Mouse (Mus musculus) ovary, postnatal 36 days (tissue): Measurements from ENCODE around the gene Limch1.

Source experiments
- DNase-seq: peaks from one replicate; pipeline ENCODE4 v3.0.0; 2022; ENCODE audit warnings: low spot score, mixed read lengths

The Limch1 gene

DNA sequence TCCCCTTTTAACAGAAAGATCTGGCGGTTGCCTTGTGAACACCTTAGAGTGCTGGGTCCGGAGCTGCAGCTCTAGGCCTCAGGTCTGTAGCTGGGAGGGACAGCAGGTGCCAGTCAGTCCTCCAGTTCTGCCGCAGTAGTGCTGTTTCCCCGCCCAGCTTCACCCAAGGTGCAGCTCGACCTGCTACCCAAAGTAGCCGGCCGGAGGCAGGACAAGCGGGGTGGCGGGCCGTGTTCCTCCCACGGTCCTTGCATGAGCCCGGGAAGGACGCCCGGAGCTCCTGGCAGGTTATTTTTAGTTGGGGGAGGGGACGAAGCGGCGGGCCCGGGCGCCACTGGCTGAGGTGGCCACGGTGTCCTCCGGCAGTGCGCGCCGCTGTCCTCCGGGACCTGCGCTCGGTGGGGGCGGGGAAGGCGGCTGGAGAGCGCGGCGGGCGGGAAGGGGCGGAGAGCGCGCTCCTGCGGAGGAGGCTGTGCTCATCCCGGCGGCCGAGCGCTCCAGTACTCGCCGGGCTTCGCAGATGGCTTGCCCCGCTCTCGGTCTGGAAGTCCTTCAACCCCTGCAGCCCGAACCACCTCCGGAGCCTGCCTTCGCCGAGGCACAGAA, at the start of gene Limch1:
Limch1 (plus strand) TSS at position 438 of the 606 bp plus-strand sequence.
- DNase-seq = peak; percentile 77

DNA sequence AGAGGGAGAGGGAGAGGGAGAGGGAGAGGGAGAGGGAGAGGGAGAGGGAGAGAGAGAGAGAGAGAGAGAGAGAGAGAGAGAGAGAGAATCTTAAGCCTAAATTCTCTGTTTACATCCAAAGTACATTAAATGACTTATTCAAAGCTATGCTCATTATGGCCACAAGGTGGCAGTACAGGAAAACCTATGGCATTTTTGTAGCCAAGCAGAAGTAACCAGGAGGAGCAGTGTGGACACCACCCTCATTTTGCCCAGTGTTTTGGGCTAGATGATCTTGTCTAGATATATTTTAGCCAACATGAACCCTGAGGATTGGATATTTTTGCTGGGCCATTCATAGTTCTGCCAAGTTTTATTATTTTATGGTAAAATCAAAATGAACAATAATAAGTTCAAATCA, 48.5 kb upstream of the Limch1 start:
- DNase-seq = no peak

DNA sequence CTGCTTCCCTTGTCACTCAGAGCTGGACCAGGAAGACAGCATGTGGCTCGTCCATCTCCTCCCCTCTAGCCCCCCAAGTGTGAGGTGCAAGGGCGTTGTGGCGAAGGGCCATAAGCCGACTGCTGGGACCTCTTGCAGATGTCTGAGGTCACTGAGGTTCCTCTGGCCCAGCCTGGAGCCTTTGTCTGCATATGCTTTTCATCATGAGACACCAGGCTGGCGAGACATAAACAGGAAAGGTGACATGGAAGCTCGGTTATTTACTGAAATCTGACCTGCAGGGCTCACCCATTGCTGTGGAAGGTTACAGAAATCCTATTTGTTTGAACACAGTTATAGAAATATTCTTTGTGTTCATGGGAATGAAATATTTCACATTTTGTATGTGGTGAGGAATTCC, 45.7 kb upstream of the Limch1 start:
- no peak for DNase-seq

DNA sequence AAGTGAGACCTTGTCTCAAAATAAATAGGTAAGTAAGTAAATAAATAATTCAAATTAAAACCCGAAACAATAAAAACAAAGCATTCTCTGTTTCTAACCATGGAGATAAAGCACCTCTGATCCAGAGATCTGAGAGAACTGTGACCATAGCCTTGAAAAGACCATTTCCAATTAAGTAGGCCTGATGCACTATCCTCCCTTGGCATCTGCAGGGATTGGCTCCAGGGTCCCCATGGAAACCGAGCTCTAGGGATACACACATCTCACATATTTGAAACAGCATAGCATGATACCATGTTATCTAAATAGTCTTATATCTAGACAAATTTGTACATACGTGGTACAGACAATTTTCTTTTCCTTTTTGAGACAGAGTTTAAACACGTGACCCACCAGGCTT, 43.7 kb upstream of the Limch1 start:
- no peak for DNase-seq

DNA sequence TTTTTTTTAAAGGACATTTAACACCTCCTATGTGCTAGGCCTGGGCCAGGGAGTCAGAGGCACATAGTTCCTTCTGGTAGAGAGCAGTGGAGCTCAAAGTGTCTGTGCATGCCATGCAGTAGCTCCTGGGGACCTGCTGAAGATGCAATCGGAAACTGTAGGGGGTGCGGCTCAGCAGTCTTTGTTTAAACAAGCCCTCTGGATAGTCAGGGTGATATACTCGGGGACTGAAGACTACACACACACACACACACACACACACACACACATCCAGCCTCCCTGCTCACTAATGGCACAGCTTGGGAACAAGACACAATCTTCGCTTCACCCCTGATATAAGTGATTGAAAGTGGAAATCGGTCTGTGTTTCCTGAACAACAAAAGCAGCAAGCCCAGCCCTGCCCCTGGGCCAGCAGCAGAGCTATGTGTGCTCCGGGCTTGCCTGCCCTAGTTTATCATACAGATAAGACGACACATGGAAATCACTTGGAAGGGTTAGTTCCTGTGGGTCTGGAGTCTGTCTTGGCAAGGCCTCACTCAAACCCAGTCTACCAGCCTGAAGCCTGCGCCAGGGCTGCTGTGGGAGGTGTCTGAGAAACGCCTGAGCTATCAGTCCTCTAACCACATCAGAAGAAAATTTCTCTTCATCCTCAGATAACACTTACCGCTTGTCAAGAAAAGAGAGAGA, 42.2 kb upstream of the Limch1 start:
- DNase-seq = peak; percentile 15

DNA sequence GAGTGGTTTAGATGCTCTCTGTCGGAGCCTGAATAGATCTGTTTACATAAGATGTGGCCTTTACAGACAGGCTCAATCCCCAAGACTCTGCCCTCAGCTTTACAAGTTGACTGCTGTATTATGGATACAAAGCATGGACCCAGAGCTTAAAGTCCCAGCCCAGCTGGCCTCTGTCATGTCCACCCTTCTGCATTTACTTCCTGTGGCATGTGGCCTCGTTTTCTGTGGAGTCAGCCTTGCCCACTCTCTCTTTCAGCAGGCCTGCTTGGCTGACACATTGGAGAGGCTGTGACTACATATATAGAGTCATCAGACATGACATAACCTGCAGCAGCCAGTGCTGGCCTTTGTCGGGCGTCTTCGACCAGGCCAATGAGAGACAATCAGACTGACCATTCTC, 37.8 kb upstream of the Limch1 start:
- no peak for DNase-seq

DNA sequence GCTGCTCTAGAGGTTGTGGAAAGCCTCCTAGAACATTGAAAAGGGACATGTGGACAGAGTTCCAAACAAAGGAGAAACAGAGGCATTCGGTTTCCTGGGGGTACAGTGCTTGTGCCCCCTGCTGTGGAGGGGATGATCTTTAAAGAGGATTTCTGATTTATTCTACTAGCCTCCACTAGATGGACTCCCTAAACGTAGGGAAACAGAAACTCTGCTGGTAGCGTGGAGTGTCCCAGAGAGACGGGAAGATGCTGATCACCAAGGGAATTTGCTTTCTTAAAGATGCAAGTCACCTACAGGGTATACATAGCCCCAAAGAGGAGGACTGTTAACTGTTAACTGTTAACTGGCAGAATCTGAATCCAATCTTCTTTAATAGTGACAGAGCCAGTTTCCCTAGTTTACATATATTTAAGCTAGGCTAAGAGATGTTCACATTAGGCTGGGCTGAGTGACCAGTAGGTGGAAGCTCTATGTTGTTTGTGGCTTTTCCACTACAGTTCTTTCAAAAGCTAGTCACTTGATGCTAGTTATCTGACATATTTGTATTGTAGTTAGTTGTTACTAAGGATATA, 35.1 kb upstream of the Limch1 start:
- DNase-seq = no peak

DNA sequence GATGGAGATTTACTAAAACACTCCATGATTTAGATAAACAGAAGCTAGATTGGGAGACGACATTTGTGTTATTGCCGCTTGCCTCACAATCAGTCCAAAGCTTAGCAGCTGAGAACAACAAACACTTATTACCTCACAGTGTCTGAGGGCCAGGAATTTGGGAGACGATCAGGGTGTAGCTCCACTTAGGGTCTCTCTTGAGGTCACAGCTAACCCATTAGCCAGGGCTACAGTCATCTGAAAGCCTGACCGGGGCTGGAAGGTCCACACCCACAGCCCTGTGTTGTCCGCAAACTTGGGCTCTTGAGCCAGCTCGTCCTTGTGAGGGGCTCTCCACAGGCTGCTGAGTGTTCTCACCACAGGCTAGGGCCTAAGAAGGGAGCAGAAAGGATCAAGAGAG, 32.8 kb upstream of the Limch1 start:
- no peak for DNase-seq

DNA sequence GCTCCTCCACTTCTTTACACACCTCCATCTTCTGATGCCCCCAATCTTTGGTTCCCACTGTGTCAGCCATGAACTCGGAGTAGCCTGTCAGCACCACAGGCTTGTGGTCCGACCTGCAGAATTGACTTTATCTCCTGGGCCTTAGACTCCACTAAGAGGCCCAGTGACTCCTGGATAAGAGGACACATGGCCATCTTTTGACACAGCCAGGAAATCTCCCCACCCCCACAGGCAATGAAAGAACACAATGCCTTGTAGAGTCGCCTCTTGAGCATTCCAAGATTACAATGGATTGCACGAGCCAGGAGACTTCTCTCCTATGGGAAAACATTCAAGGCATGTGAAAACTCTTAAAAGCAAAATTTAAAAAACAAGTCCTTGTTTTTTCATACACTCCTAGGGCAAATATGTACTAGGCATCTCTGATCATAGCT, 30.1 kb upstream of the Limch1 start:
- no peak for DNase-seq

DNA sequence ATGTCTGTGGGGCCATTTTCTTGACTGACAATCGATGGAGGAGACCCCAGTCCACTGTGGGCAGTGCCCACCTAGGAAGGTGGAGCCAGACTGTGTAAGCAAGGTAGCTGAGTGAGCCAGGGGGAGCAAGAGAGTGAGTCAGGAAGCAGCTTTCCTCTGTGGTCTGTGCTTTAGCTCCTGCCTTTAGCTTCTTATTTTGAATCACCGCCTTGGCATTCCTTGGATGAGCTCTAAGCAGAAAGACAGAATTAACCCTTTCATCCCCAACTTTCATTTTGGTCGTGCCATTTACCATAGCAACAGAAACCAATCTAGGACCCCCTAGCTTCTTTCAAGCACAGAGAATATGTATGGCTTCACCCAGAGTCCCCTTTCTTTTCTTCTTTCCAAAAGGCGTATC, 27.7 kb upstream of the Limch1 start:
- DNase-seq = no peak

DNA sequence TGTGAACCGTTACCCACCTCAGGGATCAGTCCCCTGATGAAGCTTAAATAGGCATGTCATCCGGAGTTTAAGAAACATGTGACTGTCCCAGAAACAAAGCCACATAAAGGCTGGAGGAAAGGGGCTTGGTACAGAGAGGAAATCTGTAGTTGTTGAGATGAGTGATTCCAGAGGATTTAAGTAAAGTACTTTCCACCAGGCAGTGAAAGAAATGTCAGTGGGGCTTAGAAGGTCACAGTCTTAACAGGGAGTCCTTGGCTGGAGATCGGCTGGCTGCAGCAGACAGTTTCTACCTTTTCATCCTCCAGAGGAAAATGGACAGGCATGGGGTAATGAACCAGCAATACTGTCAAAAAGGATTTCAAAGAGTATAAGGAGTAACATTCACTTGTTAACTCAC, 27.2 kb upstream of the Limch1 start:
- no peak for DNase-seq

DNA sequence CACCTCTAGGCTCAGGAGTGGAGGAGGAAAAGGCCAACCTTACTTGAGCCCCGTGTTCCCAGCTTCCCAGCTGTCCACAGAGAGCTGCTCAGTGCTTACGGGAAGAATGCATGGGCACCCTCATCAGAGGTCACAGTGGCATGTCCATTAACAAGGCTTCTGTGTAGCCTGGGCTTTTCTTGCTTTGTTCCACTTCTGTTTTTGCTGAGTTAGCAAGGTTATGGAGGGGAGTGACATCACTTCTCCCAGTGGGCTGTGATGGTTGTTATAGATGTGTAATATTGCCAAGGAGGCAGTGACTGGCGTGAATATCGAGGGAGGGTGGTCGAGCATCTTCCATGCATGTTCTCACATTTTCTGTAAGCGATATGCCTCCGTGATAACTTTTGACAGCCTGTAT, 26.7 kb upstream of the Limch1 start:
- no peak for DNase-seq

DNA sequence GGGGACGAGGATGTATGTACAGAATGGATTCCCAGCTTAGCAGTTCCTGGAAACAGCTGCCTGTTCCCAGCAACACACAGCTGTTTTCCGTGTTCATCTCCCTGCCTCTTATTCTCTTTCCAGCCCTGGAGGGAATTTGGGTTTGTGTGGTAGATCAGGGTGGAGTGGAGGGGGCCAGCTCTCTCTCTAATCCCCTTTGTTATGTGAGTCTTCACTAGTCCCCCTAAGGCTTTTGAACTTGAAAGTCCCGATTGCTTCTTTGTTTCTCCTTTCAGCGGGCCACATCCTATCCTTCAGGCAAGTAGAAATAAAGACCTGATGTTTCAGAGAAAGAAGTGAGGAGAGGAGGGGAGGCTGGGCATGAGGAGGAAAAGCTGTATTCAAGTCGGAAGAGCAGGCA, 24.7 kb upstream of the Limch1 start:
- DNase-seq = no peak

DNA sequence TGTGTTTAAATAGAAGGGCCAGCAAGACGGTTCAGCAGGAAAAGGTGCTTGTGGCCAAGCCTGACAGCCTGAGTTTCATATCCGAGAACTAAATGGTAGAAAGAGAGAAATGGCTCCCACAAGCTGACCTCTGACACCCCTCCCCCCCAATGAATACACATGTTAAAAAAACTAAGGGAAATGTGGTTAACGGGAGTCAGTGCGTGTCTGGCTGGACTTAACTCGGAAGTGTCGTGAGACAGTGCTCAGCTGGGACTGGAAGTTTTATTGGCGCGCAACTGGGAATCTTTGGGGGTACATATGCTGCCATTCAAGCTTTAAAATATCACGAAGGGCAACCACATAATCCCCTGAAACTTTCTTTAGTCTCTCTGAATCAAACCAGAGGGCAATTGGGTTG, 23.0 kb upstream of the Limch1 start:
- DNase-seq = no peak

DNA sequence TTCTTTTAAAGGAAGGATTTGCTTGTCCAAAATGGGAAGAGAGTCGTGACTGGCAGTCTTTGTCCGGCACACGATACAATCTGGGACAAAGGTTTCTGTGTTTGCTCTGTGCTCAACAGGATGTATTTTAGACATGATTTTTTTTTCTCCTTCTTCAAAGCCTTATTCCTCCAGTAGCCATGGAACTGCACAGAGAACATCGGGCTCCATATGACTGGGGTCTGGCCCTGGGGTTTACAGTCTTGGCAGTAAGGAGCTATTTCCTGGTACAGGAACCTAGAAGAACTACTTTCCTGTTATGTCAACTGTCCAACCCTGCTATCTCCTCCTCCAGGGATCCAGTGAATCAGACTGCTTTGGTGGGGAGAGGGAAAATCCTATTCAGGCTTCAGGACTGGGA, 22.6 kb upstream of the Limch1 start:
- no peak for DNase-seq

DNA sequence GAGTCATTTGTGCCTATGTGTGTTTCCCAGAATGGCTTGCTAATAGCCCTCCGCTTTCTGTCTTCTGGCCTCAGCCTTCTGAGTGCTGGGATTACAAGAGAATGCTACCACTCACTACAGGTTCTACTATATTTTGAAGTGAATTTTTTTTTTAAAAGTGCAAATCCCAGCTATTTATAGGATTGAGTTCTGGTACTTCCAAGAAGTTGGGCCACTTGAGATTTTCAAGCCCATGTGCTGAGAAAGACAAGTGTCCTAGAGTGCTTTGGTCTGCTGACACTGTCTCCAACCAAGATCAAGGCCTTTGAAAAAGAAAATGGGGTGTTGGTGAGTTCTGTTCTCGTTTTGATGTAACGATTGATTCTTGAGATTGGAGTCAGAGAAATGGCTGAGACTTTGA, 22.0 kb upstream of the Limch1 start:
- no peak for DNase-seq

DNA sequence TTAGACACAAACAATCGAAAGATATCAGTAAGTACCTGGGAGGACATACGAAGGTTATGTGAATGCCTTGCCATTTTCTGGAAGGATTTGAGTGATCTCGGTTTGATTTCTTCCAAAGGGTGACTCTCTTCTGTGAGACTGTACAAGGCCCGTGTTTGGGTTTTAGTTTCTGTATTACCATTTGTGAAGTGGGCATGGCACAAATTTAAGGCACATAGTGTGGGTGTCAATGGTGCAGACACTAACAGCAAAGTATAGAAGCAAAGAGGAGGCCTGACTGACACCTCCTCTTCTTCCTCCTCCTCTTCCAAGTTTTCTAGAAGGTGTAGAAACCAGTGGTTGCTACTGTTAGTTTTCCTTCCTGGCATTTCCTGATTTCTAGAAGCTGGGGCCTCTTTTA, 16.3 kb upstream of the Limch1 start:
- no peak for DNase-seq

DNA sequence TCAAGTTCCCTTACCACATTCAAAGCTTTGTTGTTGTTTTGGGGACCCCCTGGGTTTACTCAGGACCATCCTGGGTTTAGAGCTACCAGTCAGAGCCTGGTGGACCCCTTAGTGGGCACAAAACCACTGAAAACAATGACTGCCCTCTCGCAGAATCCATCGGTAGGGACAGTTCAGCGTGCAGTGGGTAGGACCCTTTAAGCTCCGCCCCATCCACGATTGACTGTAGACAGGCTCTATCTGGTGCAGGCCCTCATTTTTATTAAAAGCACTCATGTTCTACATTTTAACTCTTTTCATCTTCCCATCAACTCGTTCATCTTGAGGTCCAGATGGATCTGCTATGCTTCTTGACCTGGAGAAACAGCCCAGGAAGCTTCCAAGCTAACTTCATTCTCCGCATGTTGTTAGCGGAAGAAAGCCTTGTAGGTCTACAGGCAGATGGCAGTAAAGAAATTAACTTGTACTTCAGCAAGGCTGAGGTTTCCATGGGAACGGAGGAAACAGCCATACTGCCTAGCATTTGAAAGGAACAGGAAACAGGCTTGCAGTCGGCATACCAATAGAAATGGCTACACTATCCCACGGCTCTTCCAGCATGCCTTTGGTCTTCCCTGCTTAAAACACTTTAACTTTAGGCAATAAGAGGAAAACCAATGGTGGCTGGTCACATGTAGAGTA, 14.9 kb upstream of the Limch1 start:
- peak; percentile 5 for DNase-seq

DNA sequence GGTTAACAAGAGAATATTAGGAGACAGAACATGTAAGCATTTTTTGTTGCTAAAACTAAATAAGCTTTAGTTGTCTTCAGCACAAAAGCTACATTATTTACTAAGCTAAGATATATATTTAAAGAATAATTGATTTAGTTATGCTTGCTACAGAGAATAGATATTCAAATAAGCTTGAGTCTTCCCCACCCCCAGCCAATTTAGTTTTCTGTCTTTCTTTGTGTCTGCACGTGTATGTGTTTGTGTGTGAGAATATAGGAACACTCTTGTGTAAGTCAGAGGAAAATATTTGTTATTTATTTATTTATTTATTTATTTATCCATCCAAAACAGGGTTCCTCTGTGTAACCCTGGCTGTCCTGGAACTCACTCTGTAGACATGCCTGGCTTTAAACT, 14.3 kb upstream of the Limch1 start:
- no peak for DNase-seq

DNA sequence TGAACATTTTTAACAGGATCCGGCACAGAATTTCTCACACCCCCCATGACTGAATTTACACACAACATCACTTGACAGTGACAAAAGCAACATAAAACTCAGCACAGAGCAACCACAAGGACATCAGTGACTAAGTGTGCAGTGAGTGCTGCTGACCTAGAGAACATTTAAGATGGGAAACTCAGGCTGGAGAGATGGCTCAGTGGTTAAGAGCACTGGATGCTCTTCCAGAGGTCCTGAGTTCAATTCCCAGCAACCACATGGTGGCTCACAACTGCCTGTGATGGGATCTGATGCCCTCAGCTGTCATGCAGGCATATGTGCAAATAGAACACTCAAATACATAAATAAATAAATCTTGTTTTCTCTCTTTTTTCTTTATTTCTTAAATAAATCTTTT, 12.1 kb upstream of the Limch1 start:
- no peak for DNase-seq

DNA sequence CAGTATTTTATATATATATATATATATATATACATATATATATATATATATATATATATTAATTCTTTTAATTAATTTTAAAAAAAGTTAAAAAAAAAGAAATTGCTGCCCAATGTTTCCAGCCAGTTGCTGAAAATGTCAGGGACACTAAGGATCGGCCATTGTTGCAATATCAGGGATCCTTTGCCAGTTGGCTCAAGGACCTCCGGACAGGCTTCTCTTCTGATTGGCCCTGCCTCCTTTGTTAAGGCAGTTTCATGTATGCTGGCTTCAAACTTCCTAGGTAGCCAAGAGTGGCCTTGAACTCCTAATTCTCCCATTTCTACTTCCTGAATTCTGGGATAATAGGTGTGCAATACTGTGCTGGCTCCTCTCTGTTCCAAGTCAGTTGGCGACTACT, 6.3 kb upstream of the Limch1 start:
- no peak for DNase-seq

DNA sequence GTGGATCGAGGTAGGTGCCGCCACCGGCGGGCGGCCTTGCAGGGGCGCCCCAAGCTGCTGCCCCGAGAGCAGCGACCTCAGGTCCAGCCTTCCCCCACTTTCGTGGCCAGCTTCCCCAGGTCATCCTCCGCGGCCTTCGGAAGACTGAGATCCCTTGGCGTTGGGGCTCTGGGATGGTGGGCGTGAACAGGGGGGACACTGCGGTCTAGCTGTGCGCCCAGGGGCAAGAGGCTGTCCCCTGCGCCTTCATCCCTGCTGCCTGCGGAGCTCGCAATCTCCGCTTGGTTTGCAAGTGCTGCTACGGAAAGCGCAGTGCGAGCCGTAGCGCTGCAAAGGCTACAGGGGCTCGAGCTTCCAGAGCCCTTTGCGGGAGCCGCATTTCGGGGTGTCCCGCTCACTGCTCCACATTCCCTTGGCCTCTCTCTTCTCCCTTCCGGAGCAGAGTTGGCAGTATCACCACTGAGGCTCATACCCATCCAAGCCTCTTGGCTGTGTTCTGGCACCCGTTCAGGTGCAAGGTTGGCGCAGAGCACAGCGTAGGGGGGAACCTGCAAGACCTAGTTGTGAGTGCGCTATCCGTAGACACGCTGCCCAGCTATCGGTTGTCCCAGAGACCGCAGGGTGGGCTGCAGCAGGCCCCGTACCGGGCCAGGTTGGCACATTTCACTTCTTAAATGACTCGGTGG, 512 bp downstream of the Limch1 start:
- peak; percentile 41 for DNase-seq

DNA sequence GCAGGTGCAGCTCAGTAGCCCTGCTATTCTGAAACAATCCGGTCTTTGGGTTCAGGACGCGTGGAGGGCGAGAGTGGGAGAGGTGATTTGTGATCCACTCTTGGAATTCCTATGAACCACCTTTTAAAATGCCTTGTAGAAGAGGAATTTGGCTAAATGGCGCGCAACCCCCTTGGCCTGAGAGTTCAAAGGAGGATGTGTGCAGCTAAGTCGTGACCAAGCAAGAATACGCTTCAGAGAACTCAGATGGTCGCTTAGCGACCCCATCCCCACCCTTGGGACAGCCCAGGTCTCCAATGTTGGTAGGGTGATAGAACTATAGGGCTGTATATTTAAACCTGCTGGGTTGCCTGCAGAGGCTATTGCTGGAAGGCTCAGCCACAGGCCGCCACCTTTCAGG, 1.1 kb downstream of the Limch1 start:
- DNase-seq = no peak
